Mouse (Mus musculus) CH12.LX (cell line): ENCODE results near the gene Hist2h3c1.

Source experiments
- CTCF ChIP-seq, 2 experiments: IDR thresholded peaks in 1 of 2; conservative IDR thresholded peaks in 1 of 2; 2 replicates each; pipeline ENCODE4 v1.5.1; 2011 to 2012; ENCODE audit warnings: low read depth in 2 of 2, low read length in 2 of 2, improper control_type of control experiment in 1 of 2, inconsistent platforms in 1 of 2, mild to moderate bottlenecking in 1 of 2, moderate library complexity in 1 of 2
- MEF2A ChIP-seq: IDR thresholded peaks from 2 replicates; pipeline ENCODE4 v1.6.1; 2014; ENCODE audit warnings: low read depth, mild to moderate bottlenecking, inconsistent platforms, low read length, improper control_type of control experiment, borderline replicate concordance
- POLR2AphosphoS2 ChIP-seq: IDR thresholded peaks from 2 replicates; pipeline ENCODE4 v1.6.1; 2011; ENCODE audit warnings: low read depth, low read length, improper control_type of control experiment
- SMC3 ChIP-seq: IDR thresholded peaks from 2 replicates; pipeline ENCODE4 v1.6.1; 2011; ENCODE audit warnings: low read depth, low read length, improper control_type of control experiment

DNA sequence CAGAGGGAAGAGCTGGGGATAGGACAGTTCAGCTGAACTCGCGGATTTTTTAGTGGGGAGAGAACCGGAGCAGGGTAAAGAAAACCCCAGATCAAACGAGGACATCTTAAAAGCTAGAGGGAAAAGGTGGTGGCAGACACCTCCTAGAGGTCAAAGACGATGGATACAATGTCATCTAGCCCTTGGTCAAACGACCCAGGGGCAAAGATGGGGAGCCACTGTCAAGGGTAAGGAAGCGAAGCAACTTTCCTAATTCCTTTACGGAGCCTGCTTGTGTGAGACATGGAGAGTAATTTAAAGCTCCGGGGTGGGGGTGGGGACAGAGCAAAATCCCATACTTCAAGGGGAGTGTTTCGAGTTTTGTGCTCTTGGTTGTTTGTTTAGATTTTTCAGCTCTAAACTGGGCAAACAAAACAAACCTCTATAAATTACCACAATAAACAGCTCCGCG lies 27.3 kb upstream of the Hist2h3c1 start:
- peak in 1 of 2 experiments; percentile 72; a peak in 2 of 4 replicates for TF ChIP-seq CTCF (conservative IDR thresholded peaks at IDR 0.05 in 1 of 2, IDR thresholded peaks at IDR 0.05 in 1 of 2; ENCODE audit: low read depth in 2 of 2, low read length in 2 of 2)
- no peak for TF ChIP-seq MEF2A
- no peak for TF ChIP-seq POLR2AphosphoS2
- peak; percentile 59 for TF ChIP-seq SMC3
